Mouse (Mus musculus) embryonic stem cell, embryonic (primary cell): ENCODE data around the gene Spp2.

Source experiments
- CTCF ChIA-PET, 4 experiments: fragments of 300-600 bp in 2 of 4; fragments of 350-600 bp in 2 of 4; sonication (Branson Sonifier 250); formaldehyde crosslinking; loops; one replicate each; lab custom pipeline; 2022; ENCODE audit warnings: inconsistent platforms in 2 of 4; lab: Charles Lee
- POLR2A ChIA-PET, 4 experiments: fragments of 300-600 bp in 2 of 4; fragments of 350-600 bp in 2 of 4; sonication (Branson Sonifier 250); formaldehyde crosslinking; loops; one replicate each; lab custom pipeline; 2022; ENCODE audit warnings: antibody characterized with exemption in 4 of 4, inconsistent platforms in 1 of 4; lab: Charles Lee

Spp2 gene

GRCm38 (mm10) chr1:88454703-88455102 is 47.9 kb downstream of the Spp2 start:
- ChIA-PET CTCF (interaction anchor here in 2 of 4 experiments (0.6 to 2.8 kb wide), 4 partner anchors 21 to 463 kb away, joined by 3 to 20 read pairs (median 5); no protein-coding TSS in a partner anchor), POLR2A (interaction anchor here in 3 of 4 experiments (0.7 to 11.2 kb wide), 6 partner anchors 10 to 736 kb away, joined by 3 to 243 read pairs (median 22); partner anchors contain the start of gene Arl4c (in 1 of the 3))

GRCm38 (mm10) chr1:88455761-88456160 is 49.0 kb downstream of the Spp2 start:
- ChIA-PET CTCF (interaction anchor here in 3 of 4 experiments (0.5 to 3.4 kb wide), 14 partner anchors 9 to 287 kb away, joined by 3 to 30 read pairs (median 6); no protein-coding TSS in a partner anchor), POLR2A (interaction anchor here in 3 of 4 experiments (0.6 to 11.2 kb wide), 20 partner anchors 9 to 614 kb away, joined by 3 to 243 read pairs (median 4); partner anchors contain the start of genes Arl4c (in 2 of the 3) and Sh3bp4 (in 1 of the 3))

GRCm38 (mm10) chr1:88456451-88457072 is 49.8 kb downstream of the Spp2 start:
- POLR2A ChIA-PET: interaction anchor here (0.6 to 11.2 kb wide), 35 partner anchors 8 to 1336 kb away, joined by 3 to 243 read pairs (median 4); partner anchors contain the start of genes Arl4c (in 3 of the 4) and Sh3bp4 (in 2 of the 4)
- CTCF ChIA-PET: interaction anchor here (0.5 to 3.4 kb wide), 51 partner anchors 9 to 1221 kb away, joined by 3 to 30 read pairs (median 4); partner anchors contain the start of gene Glrp1 (in 1 of the 4)

GRCm38 (mm10) chr1:88459196-88459595 is 52.4 kb downstream of the Spp2 start:
- CTCF ChIA-PET: interaction anchor here in 3 of 4 experiments (0.7 to 1.7 kb wide), 5 partner anchors 31 to 732 kb away, joined by 3 to 9 read pairs (median 4); partner anchors contain the start of gene Arl4c (in 1 of the 3)
- POLR2A ChIA-PET: interaction anchor here in 3 of 4 experiments (0.6 to 11.2 kb wide), 44 partner anchors 9 to 730 kb away, joined by 3 to 243 read pairs (median 5); partner anchors contain the start of genes Arl4c (in 3 of the 3) and Sh3bp4 (in 1 of the 3)

GRCm38 (mm10) chr1:88459655-88460054 is 52.9 kb downstream of the Spp2 start:
- ChIA-PET POLR2A (interaction anchor here in 3 of 4 experiments (0.6 to 11.2 kb wide), 40 partner anchors 9 to 729 kb away, joined by 3 to 243 read pairs (median 5); partner anchors contain the start of genes Arl4c (in 2 of the 3) and Sh3bp4 (in 1 of the 3)), CTCF (interaction anchor here in 1 of 4 experiments (0.7 kb wide), 1 partner anchor 341 kb away, joined by 9 read pairs; no protein-coding TSS in a partner anchor)

- ChIA-PET POLR2A (interaction anchor here in 2 of 4 experiments (0.8 to 11.2 kb wide), 2 partner anchors 11 to 14 kb away, joined by 3 to 243 read pairs; no protein-coding TSS in a partner anchor), CTCF (no interaction called here)
Measured at GRCm38 (mm10) chr1:88461096-88461495, 54.3 kb downstream of the Spp2 start.

GRCm38 (mm10) chr1:88462484-88462883 is 55.7 kb downstream of the Spp2 start:
- ChIA-PET POLR2A (interaction anchor here in 2 of 4 experiments (0.6 to 20.5 kb wide), 12 partner anchors 7 to 243 kb away, joined by 3 to 243 read pairs (median 10); no protein-coding TSS in a partner anchor), CTCF (interaction anchor here in 1 of 4 experiments (2.2 kb wide), 1 partner anchor 243 kb away, joined by 7 read pairs; no protein-coding TSS in a partner anchor)

GRCm38 (mm10) chr1:88463241-88463640 is 56.5 kb downstream of the Spp2 start:
- ChIA-PET CTCF (interaction anchor here in 1 of 4 experiments (2.2 kb wide), 1 partner anchor 242 kb away, joined by 7 read pairs; no protein-coding TSS in a partner anchor), POLR2A (interaction anchor here in 3 of 4 experiments (0.7 to 20.5 kb wide), 33 partner anchors 8 to 1937 kb away, joined by 3 to 243 read pairs (median 4); partner anchors contain the start of genes Glrp1 (in 1 of the 3) and Ptma (in 1 of the 3))

GRCm38 (mm10) chr1:88464109-88464905 is 57.5 kb downstream of the Spp2 start:
- ChIA-PET POLR2A (interaction anchor here (0.6 to 20.5 kb wide), 62 partner anchors 8 to 1938 kb away, joined by 3 to 243 read pairs (median 4); partner anchors contain the start of genes Arl4c (in 2 of the 4), Glrp1 (in 1 of the 4), Ptma (in 1 of the 4) and Sh3bp4 (in 1 of the 4)), CTCF (interaction anchor here in 3 of 4 experiments (0.6 to 2.8 kb wide), 6 partner anchors 8 to 241 kb away, joined by 3 to 13 read pairs (median 6); no protein-coding TSS in a partner anchor)

- POLR2A ChIA-PET: interaction anchor here in 3 of 4 experiments (0.6 to 20.5 kb wide), 22 partner anchors 8 to 1100 kb away, joined by 3 to 243 read pairs (median 8); partner anchors contain the start of gene Arl4c (in 2 of the 3)
Measured at GRCm38 (mm10) chr1:88465722-88466121, 59.0 kb downstream of the Spp2 start.

GRCm38 (mm10) chr1:88466325-88467064 is 59.7 kb downstream of the Spp2 start:
- ChIA-PET POLR2A (interaction anchor here in 3 of 4 experiments (0.6 to 20.5 kb wide), 25 partner anchors 8 to 1101 kb away, joined by 3 to 243 read pairs (median 6); partner anchors contain the start of gene Arl4c (in 2 of the 3)), CTCF (interaction anchor here (0.6 to 2.8 kb wide), 14 partner anchors 8 to 276 kb away, joined by 3 to 13 read pairs (median 4); no protein-coding TSS in a partner anchor)

More at GRCm38 (mm10) chr1:88465722-88466121, 59.0 kb downstream of the Spp2 start:
- CTCF ChIA-PET: interaction anchor here (1.0 to 2.8 kb wide), 8 partner anchors 9 to 240 kb away, joined by 3 to 13 read pairs (median 6); no protein-coding TSS in a partner anchor

- ChIA-PET CTCF (no interaction called here), POLR2A (interaction anchor here in 2 of 4 experiments (0.7 to 20.5 kb wide), 10 partner anchors 9 to 338 kb away, joined by 3 to 243 read pairs (median 6); partner anchors contain the start of gene Arl4c (in 1 of the 2))
Measured at GRCm38 (mm10) chr1:88467866-88468265, 61.1 kb downstream of the Spp2 start.

- POLR2A ChIA-PET: interaction anchor here in 2 of 4 experiments (0.7 to 20.5 kb wide), 8 partner anchors 9 to 234 kb away, joined by 3 to 243 read pairs (median 4); partner anchors contain the start of gene Arl4c (in 1 of the 2)
- CTCF ChIA-PET: no interaction called here
Measured at GRCm38 (mm10) chr1:88468335-88468734, 61.6 kb downstream of the Spp2 start.

GRCm38 (mm10) chr1:88469746-88470145 is 63.0 kb downstream of the Spp2 start:
- POLR2A ChIA-PET: interaction anchor here in 3 of 4 experiments (0.6 to 20.5 kb wide), 7 partner anchors 11 to 286 kb away, joined by 3 to 243 read pairs (median 3); no protein-coding TSS in a partner anchor
- CTCF ChIA-PET: interaction anchor here in 1 of 4 experiments (1.6 kb wide), 1 partner anchor 14 kb away, joined by 3 read pairs; no protein-coding TSS in a partner anchor

GRCm38 (mm10) chr1:88472258-88472657 is 65.5 kb downstream of the Spp2 start:
- ChIA-PET CTCF (interaction anchor here in 1 of 4 experiments (0.9 to 1.3 kb wide), 2 partner anchors 16 to 270 kb away, joined by 3 read pairs; no protein-coding TSS in a partner anchor), POLR2A (interaction anchor here in 3 of 4 experiments (0.6 to 20.5 kb wide), 11 partner anchors 7 to 725 kb away, joined by 3 to 243 read pairs (median 4); no protein-coding TSS in a partner anchor)
